Mouse (Mus musculus) ES-E14 (cell line): ENCODE results near the gene Clrn3.

Experiments
- CHD2 ChIP-seq: IDR thresholded peaks from 2 replicates; pipeline ENCODE4 v1.6.1; 2014; ENCODE audit warnings: mild to moderate bottlenecking, low read depth, low read length, inconsistent platforms
- ZC3H11A ChIP-seq: IDR thresholded peaks from 2 replicates; pipeline ENCODE4 v1.6.1; 2012; ENCODE audit warnings: low read depth, mild to moderate bottlenecking, inconsistent platforms, low read length, borderline replicate concordance
- ZNF384 ChIP-seq: IDR thresholded peaks from 2 replicates; pipeline ENCODE4 v1.6.1; 2012; ENCODE audit warnings: low read depth, low read length, inconsistent platforms

- TF ChIP-seq CHD2 (no peak), ZC3H11A (no peak), ZNF384 (no peak)
These were observed 29.8 kb downstream of the Clrn3 start for GRCm38 (mm10) chr7:135498565-135499186.
